Mouse (Mus musculus) brain, embryonic 14.5 days (tissue): ENCODE measurements at regions not wholly inside any gene's neighbourhood (a gene's known extent, or its start where the extent isn't known, plus 50 kb on each side); places are given as distances from the start of the nearest gene placed in this dataset.

ENCODE experiments used
- DNase-seq: peaks from one replicate; pipeline ENCODE4 v3.0.0-alpha.2; 2011; ENCODE audit warnings: low read depth
- CTCF ChIP-seq: fragments of 200-500 bp; IDR thresholded peaks from 2 replicates; pipeline ENCODE4 v1.5.1; 2012; ENCODE audit warnings: inconsistent platforms, mild to moderate bottlenecking, moderate library complexity, borderline replicate concordance; ENCODE audit not compliant: insufficient read depth, insufficient read length; ENCODE audit errors: extremely low read depth
- POLR2A ChIP-seq: fragments of 200-500 bp; IDR thresholded peaks from 2 replicates; pipeline ENCODE4 v1.6.1; 2012; ENCODE audit warnings: mild to moderate bottlenecking, inconsistent platforms, borderline replicate concordance; ENCODE audit not compliant: poor library complexity, insufficient read depth, insufficient read length, severe bottlenecking; ENCODE audit errors: extremely low read depth

- no peak for TF ChIP-seq CTCF
- no peak for TF ChIP-seq POLR2A
- DNase-seq = peak; percentile 86
Observed at GRCm38 (mm10) chr12:105935441-105935880, 74.6 kb upstream of the Vrk1 start.

- TF ChIP-seq POLR2A (no peak), CTCF (no peak)
- peak; percentile 59 for DNase-seq
Observed at GRCm38 (mm10) chr12:105936812-105937530, 73.1 kb upstream of the Vrk1 start.

- no peak for TF ChIP-seq POLR2A
- TF ChIP-seq CTCF = no peak
Observed at GRCm38 (mm10) chr12:105942136-105943076, 67.6 kb upstream of the Vrk1 start.

GRCm38 (mm10) chr12:105943077-105943433 is 67.0 kb upstream of the Vrk1 start:
- no peak for DNase-seq
- no peak for TF ChIP-seq POLR2A

More at GRCm38 (mm10) chr12:105942136-105943076, 67.6 kb upstream of the Vrk1 start:
- no peak for DNase-seq

GRCm38 (mm10) chr12:105947332-105947731 is 62.7 kb upstream of the Vrk1 start:
- DNase-seq = no peak
- TF ChIP-seq POLR2A = no peak
- TF ChIP-seq CTCF = peak; percentile 35; the same call in 1 of the 2 replicates

GRCm38 (mm10) chr12:105948322-105948721 is 61.7 kb upstream of the Vrk1 start:
- DNase-seq = no peak
- TF ChIP-seq CTCF = no peak
- no peak for TF ChIP-seq POLR2A

GRCm38 (mm10) chr12:105955764-105956290 is 54.2 kb upstream of the Vrk1 start:
- TF ChIP-seq POLR2A (no peak), CTCF (no peak)
- peak; percentile 91 for DNase-seq

GRCm38 (mm10) chr12:105959756-105960155 is 50.3 kb upstream of the Vrk1 start:
- peak; percentile 75 for DNase-seq
- TF ChIP-seq POLR2A = no peak
- TF ChIP-seq CTCF = no peak
